Mouse (Mus musculus) cerebral cortex, adult 2 months (tissue): ENCODE measurements around the gene Slc24a4.

Experiments
- WGBS: fragments of 180-500 bp; shearing (Covaris S2); methylation state at CpG from one replicate; pipeline ENCODE4 v1.1.7; 2018; 5-methylcytosine and 5-hydroxymethylcytosine counted together

Gene Slc24a4

GRCm38 (mm10) chr12:102286681-102287414 lies 158.3 kb downstream of the Slc24a4 start:
- WGBS: 52% methylated on average over 10 of the region's 10 CpGs

GRCm38 (mm10) chr12:102287904-102288602 lies 159.5 kb downstream of the Slc24a4 start:
- WGBS: 81% methylated on average over 6 of the region's 6 CpGs

GRCm38 (mm10) chr12:102288846-102289245 lies 160.3 kb downstream of the Slc24a4 start:
- WGBS: 80% methylated on average over 2 of the region's 2 CpGs

GRCm38 (mm10) chr12:102289568-102289967 lies 161.0 kb downstream of the Slc24a4 start:
- WGBS: 96% methylated on average over 1 of the region's 1 CpGs

- 84% methylated on average over 2 of the region's 2 CpGs for WGBS
Measured at GRCm38 (mm10) chr12:102290662-102291061, 162.1 kb downstream of the Slc24a4 start.

- WGBS: 66% methylated on average over 6 of the region's 6 CpGs
Measured at GRCm38 (mm10) chr12:102291686-102292085, 163.2 kb downstream of the Slc24a4 start.

GRCm38 (mm10) chr12:102292501-102293215 lies 164.1 kb downstream of the Slc24a4 start:
- WGBS: 81% methylated on average over 7 of the region's 7 CpGs

- 76% methylated on average over 5 of the region's 5 CpGs for WGBS
Measured at GRCm38 (mm10) chr12:102294634-102295033, 166.1 kb downstream of the Slc24a4 start.

- 62% methylated on average over 7 of the region's 7 CpGs for WGBS
Measured at GRCm38 (mm10) chr12:102295230-102295629, 166.7 kb downstream of the Slc24a4 start.

GRCm38 (mm10) chr12:102295662-102296061 lies 167.1 kb downstream of the Slc24a4 start:
- WGBS: 90% methylated on average over 8 of the region's 8 CpGs

GRCm38 (mm10) chr12:102296361-102296760 lies 167.8 kb downstream of the Slc24a4 start:
- 100% methylated on average over 1 of the region's 1 CpGs for WGBS

- WGBS: 78% methylated on average over 4 of the region's 4 CpGs
Measured at GRCm38 (mm10) chr12:102296967-102297366, 168.4 kb downstream of the Slc24a4 start.

GRCm38 (mm10) chr12:102299209-102299608 lies 170.7 kb downstream of the Slc24a4 start:
- 75% methylated on average over 5 of the region's 5 CpGs for WGBS

GRCm38 (mm10) chr12:102301585-102301984 lies 173.1 kb downstream of the Slc24a4 start:
- 83% methylated on average over 1 of the region's 1 CpGs for WGBS

GRCm38 (mm10) chr12:102302322-102302721 lies 173.8 kb downstream of the Slc24a4 start:
- WGBS: 78% methylated on average over 9 of the region's 9 CpGs

GRCm38 (mm10) chr12:102302831-102303351 lies 174.4 kb downstream of the Slc24a4 start:
- 65% methylated on average over 4 of the region's 4 CpGs for WGBS

GRCm38 (mm10) chr12:102303867-102304266 lies 175.3 kb downstream of the Slc24a4 start:
- 31% methylated on average over 7 of the region's 7 CpGs for WGBS

GRCm38 (mm10) chr12:102305069-102305836 lies 176.7 kb downstream of the Slc24a4 start:
- WGBS: 60% methylated on average over 10 of the region's 10 CpGs

- WGBS: 30% methylated on average over 6 of the region's 6 CpGs
Measured at GRCm38 (mm10) chr12:102308001-102308456, 179.5 kb downstream of the Slc24a4 start.

- WGBS: 33% methylated on average over 16 of the region's 16 CpGs
Measured at GRCm38 (mm10) chr12:102308457-102309011, 180.0 kb downstream of the Slc24a4 start.
